In genomic region chr17:30673023-30673422, GRCm38 (mm10) we compare ENCODE assay signal across 16 mouse cellular contexts. TPM values are rescaled to one million over a fixed set of nuclear protein-coding genes. Genes with fewer than 3 reads are reported as not detected.
DNase-seq lines count a peak whose midpoint lies in the region; ATAC-seq and TF ChIP-seq lines count a peak whose summit lies in the region.
"Had no signal": no experiment of that assay in that cellular context is flagged by ENCODE, and none has a peak within 500 bp of the region (broad histone marks: within the 10 kb centered on the region; RNA-seq: fewer than 3 reads in every experiment).

No protein-coding gene starts in this region.

- in situ Hi-C loops in Patski (cut with MboI; ENCODE audit: low pct_unique_long_range_greater_than_20kb), result no loop called here

- no peak overlapping the region for H3K4me2 ChIP-seq in neural tube, embryonic 13.5 days
- H3K4me2 ChIP-seq in midbrain, embryonic 15.5 days, result no peak overlapping the region
- H3K4me2 ChIP-seq: embryonic facial prominence, embryonic 15.5 days; heart, embryonic 11.5 days; kidney, embryonic 15.5 days; neural tube, embryonic 12.5 days had no signal

- no peaks in the 10 kb centered on the region for H3K36me3 ChIP-seq in neural tube, embryonic 13.5 days
- no peaks in the 10 kb centered on the region for H3K36me3 ChIP-seq in midbrain, embryonic 15.5 days (replicated peaks)
- H3K36me3 ChIP-seq: embryonic facial prominence, embryonic 15.5 days; kidney, embryonic 15.5 days; limb, embryonic 10.5 days; neural tube, embryonic 12.5 days had no signal

- DNase-seq in layer of hippocampus, adult 2 months (ENCODE audit: low spot score in 2 of 2), result no peak
- no peak for DNase-seq in layer of hippocampus, postnatal 36 days
- no peak for DNase-seq in neural tube, embryonic 10.5 days (ENCODE audit: extremely low spot score, low spot score)
- no peak for DNase-seq in Patski (ENCODE audit: low read depth, low spot score)
- DNase-seq in kidney, adult 18-20 months, result no peak
- DNase-seq in spleen, postnatal 14 days (ENCODE audit: low spot score in 2 of 2), result no peak
- DNase-seq: cerebellum, adult 9-11 months; heart, postnatal 14 days; lung, postnatal 36 days had no signal

- peaks cover 15% of the 10 kb centered on the region; the same call in 1 of the 2 replicates for H3K4me1 ChIP-seq in neural tube, embryonic 13.5 days (replicated peaks)
- peaks cover 9% of the 10 kb centered on the region; the same call in 1 of the 2 replicates for H3K4me1 ChIP-seq in midbrain, embryonic 15.5 days
- H3K4me1 ChIP-seq: embryonic facial prominence, embryonic 15.5 days; kidney, embryonic 15.5 days; limb, embryonic 10.5 days; neural tube, embryonic 12.5 days had no signal

- no peaks in the 10 kb centered on the region for H3K27me3 ChIP-seq in neural tube, embryonic 13.5 days
- H3K27me3 ChIP-seq in Patski, result peaks cover 16% of the 10 kb centered on the region
- H3K27me3 ChIP-seq in midbrain, embryonic 15.5 days (replicated peaks), result no peaks in the 10 kb centered on the region
- H3K27me3 ChIP-seq: embryonic facial prominence, embryonic 15.5 days; kidney, embryonic 15.5 days; neural tube, embryonic 12.5 days had no signal

- H3K27ac ChIP-seq in layer of hippocampus, adult 2 months, result no peak overlapping the region
- H3K27ac ChIP-seq in neural tube, embryonic 13.5 days (replicated peaks), result peak overlapping the region; percentile 39
- H3K27ac ChIP-seq in midbrain, embryonic 15.5 days, result peak overlapping the region; percentile 40
- H3K27ac ChIP-seq: embryonic facial prominence, embryonic 15.5 days; kidney, embryonic 15.5 days; limb, embryonic 10.5 days; neural tube, embryonic 12.5 days had no signal

- TF ChIP-seq CTCF in layer of hippocampus, adult 2 months (conservative IDR thresholded peaks at IDR 0.05), result peak; percentile 58
- TF ChIP-seq CTCF in Patski (IDR thresholded peaks at IDR 0.05), result peak; percentile 29

- WGBS in neural tube, embryonic 13.5 days, result 93% methylated on average over 6 of the region's 6 CpGs
- 85% methylated on average over 6 of the region's 6 CpGs for WGBS in midbrain, embryonic 15.5 days

- no peak for ATAC-seq in neural tube, embryonic 13.5 days (ENCODE audit: low read depth)
- ATAC-seq in Patski, result no peak
- no peak for ATAC-seq in midbrain, embryonic 15.5 days (replicated peaks)

- CTCF ChIA-PET in Patski (lab: Charles Lee), result no interaction called here

- no peak overlapping the region for H3K9ac ChIP-seq in neural tube, embryonic 13.5 days
- no peak overlapping the region for H3K9ac ChIP-seq in midbrain, embryonic 15.5 days
- H3K9ac ChIP-seq: embryonic facial prominence, embryonic 15.5 days; kidney, embryonic 15.5 days; neural tube, embryonic 12.5 days had no signal

- H3K9me3 ChIP-seq in neural tube, embryonic 13.5 days, result no peaks in the 10 kb centered on the region
- H3K9me3 ChIP-seq in midbrain, embryonic 15.5 days, result no peaks in the 10 kb centered on the region
- H3K9me3 ChIP-seq: embryonic facial prominence, embryonic 15.5 days; kidney, embryonic 15.5 days; limb, embryonic 10.5 days; neural tube, embryonic 12.5 days had no signal

- POLR2A ChIA-PET in Patski (lab: Charles Lee), result interaction anchor here (0.7 kb wide), 1 partner anchor 1147 kb away, joined by 3 read pairs; no protein-coding TSS in a partner anchor

- no peak overlapping the region for H3K4me3 ChIP-seq in layer of hippocampus, adult 2 months
- no peak overlapping the region for H3K4me3 ChIP-seq in neural tube, embryonic 13.5 days
- H3K4me3 ChIP-seq in midbrain, embryonic 15.5 days, result no peak overlapping the region
- H3K4me3 ChIP-seq: embryonic facial prominence, embryonic 15.5 days; kidney, embryonic 15.5 days; limb, embryonic 10.5 days; neural tube, embryonic 12.5 days had no signal

RNA-seq across cellular contexts. Expression of gene Glo1, which starts 46.4 kb away (rescaled TPM):
- total RNA-seq in layer of hippocampus, adult 2 months (2021), result 100 to 1,000 TPM; 194 to 199 TPM
- total RNA-seq in layer of hippocampus, postnatal 36 days (2021), result 100 to 1,000 TPM; 184 to 191 TPM
- polyA plus RNA-seq in neural tube, embryonic 13.5 days (2015; fragmentation: Nextera tagmentation; extraction: Ambion mirVana), result 157 and 160 TPM in 2 replicates
- 208 TPM for polyA plus RNA-seq in Patski (2021)
- polyA plus RNA-seq in midbrain, embryonic 15.5 days (2015; fragmentation: Nextera tagmentation; extraction: Ambion mirVana), result 128 and 131 TPM in 2 replicates

RNA-seq across cellular contexts. Expression of gene Dnah8, which starts 48.9 kb away (rescaled TPM):
- total RNA-seq in layer of hippocampus, adult 2 months (2021), result 1 to 10 TPM; 2.4 to 3.5 TPM
- total RNA-seq in layer of hippocampus, postnatal 36 days (2021), result 1 to 10 TPM; 2.8 to 2.9 TPM
- polyA plus RNA-seq in neural tube, embryonic 13.5 days (2015; fragmentation: Nextera tagmentation; extraction: Ambion mirVana), result 1.2 and 1.5 TPM in 2 replicates
- polyA plus RNA-seq in Patski (2021), result not detected
- 2.0 and 2.7 TPM in 2 replicates for polyA plus RNA-seq in midbrain, embryonic 15.5 days (2015; fragmentation: Nextera tagmentation; extraction: Ambion mirVana)
